Mouse (Mus musculus) kidney, embryonic 14.5 days (tissue): Measurements from ENCODE around the gene Pign. TPM values are rescaled to one million over a fixed set of nuclear protein-coding genes. Genes with fewer than 3 reads are reported as not detected.

Experiments used
- microRNA-seq: library from miRNA; unstranded; fragments of <30 nt; microRNA quantifications from one replicate; pipeline ENCODE4, GENCODE M21; 2016
- polyA plus RNA-seq: library from polyadenylated mRNA; unstranded; fragments of >200 nt; fragmentation: Nextera tagmentation; extraction: Ambion mirVana; gene quantifications from 2 replicates; pipeline ENCODE4 v1.2.1, GENCODE M21; 2014

The Pign gene
- polyA plus RNA-seq, 1 experiment from 2014 or later: 22.6 TPM

Small RNAs within 50 kb of the gene (microRNA-seq; reads per million reads assigned to microRNA genes)
- not detected for gene Gm22426

Other genes with a start within 250 kb of the Pign start
- 21.7 and 25.8 TPM in 2 replicates for gene Relch, start 184 bp upstream of the Pign start, polyA plus RNA-seq
- 0.88 and 1.4 TPM in 2 replicates for gene Tnfrsf11a, start 117.0 kb upstream of the Pign start, polyA plus RNA-seq